Mouse (Mus musculus): ENCODE results near the gene B430306N03Rik. TPM values are rescaled to one million over a fixed set of nuclear protein-coding genes. Genes with fewer than 3 reads are reported as not detected.
"Not testable (repeated sequence)": the region's sequence is repeated elsewhere in the genome, so short reads cannot be mapped to it uniquely, and the experiment has no call there.

Gene B430306N03Rik
- total RNA-seq (2021), result under 1 TPM in 1 of 2 experiments, not detected in 1; 0.07 TPM

DNA sequence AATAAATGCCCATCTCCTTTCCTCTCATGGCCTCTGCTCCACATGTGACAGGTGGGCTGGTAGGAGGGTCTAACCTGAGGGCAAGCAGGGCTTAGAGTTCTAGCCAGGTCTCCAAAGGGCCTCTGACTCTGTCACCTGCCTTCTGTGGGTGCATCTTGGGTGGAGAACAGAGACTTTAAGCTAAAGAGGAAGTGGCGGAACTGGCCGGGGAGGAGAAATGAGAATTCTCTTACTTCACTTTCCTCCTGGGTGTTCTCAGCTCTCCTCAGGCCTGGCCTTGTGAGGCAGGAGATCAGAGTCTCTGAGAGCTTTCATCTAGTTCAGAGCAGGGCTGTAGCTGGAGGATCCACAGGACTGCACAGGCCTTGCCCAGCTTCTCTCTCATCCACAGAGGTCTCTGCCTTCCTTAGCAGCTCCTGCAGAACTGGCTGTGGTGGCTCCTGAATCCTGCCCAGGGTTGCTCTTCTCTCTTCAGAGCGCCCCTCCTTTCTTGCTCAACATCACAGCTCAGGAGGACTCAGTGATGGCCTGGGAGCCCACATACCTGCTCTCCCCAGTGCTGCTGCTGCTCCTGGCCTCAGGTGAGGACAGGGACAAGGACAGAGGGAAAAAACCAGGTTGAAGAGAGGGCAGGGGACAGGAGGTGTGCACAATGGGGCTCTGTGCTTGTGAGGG is at the start of gene B430306N03Rik:
B430306N03Rik (plus strand) TSS at position 237 of the 675 bp plus-strand sequence.
- intact Hi-C loops (cut with DNase I), result loop anchor here (10.0 kb wide), 1 partner anchor 171 kb away; the partner anchor contains the start of gene 9830107B12Rik

DNA sequence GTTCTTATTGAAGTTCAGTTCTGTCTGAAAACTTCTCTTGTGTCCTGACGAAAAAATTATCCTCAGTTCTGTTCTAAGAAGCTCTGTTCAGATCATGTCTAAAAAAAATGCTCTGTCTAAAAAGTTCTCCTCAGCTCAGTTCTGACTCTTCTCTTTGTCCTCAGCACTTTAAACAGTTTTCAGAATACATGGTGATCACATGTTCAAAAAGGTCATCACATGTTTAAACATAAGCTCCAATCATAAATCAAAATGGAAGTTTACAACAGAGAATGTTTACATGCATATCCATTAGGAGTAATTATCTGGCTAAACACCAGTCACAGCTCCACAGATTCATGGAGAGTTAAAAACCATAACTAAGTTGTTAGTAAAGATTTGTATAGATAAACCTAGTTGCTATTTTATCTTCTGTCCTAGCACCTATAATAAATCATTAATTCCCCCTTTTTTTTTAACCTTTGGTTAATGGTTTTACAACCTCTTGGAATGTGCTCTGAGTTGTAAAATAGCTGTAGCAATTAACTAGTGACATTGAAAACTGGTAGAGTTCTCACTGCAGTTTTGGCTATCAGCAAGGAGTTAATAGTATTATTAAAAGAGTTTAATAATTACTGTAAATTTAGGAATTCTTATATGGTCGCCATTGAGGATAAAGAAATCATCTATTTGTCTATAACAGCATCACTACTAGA is 49.2 kb upstream of the B430306N03Rik start:
- DNase-seq (ENCODE audit: low spot score in 2 of 2), result no peak
- intact Hi-C loops (cut with DNase I), result no loop called here

More for the DNA sequence above, at the start of gene B430306N03Rik:
- DNase-seq (ENCODE audit: low spot score in 2 of 2), result not testable (repeated sequence)

DNA sequence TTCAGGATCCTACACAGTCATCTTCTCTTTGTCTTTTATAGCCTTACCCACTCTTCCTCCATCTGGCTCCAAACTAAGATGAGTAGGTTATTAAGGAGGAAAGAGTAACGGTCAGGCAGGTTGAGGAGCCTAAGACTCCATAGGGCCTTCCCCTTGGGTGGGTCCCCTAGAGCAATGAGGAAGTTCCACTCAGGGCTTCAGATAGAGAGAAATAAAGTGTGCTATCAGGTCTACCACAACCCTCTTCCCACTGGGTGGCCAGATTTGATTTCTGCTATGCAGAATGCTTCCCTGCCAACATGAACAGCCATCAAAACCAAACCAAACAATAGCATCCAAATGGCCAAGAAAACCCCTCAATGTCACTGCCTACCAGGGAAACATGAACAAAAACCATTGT is 48.4 kb upstream of the B430306N03Rik start:
- intact Hi-C loops (cut with DNase I), result no loop called here
- no peak for DNase-seq (ENCODE audit: low spot score in 2 of 2)

- intact Hi-C loops (cut with DNase I), result no loop called here
- no peak for DNase-seq (ENCODE audit: low spot score in 2 of 2)
Observed at GRCm38 (mm10) chr17:48268276-48268675, 47.7 kb upstream of the B430306N03Rik start.

GRCm38 (mm10) chr17:48269833-48270232 is 46.1 kb upstream of the B430306N03Rik start:
- intact Hi-C loops (cut with DNase I), result no loop called here

DNA sequence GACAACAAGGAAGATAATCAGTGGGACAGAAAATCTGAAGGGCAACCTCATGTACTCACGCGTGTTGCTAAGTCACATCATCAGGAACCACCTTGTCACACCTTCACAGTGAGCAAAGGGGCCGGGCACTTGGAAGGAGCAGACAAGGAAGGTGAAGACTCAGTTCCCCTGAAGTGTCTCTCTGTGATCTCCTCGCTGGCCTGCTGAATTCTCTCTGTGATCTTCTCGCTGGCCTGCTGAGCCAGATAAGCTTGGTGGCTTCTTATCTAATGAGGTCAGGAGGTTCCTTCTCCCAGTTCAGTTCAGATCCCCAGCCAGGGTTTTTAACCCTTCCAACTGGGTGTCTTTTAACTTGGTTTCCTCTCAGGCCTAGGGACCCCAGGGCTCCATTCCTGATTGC is 43.8 kb upstream of the B430306N03Rik start:
- intact Hi-C loops (cut with DNase I), result no loop called here
- no peak for DNase-seq (ENCODE audit: low spot score in 2 of 2)

More at GRCm38 (mm10) chr17:48269833-48270232, 46.1 kb upstream of the B430306N03Rik start:
- no peak for DNase-seq (ENCODE audit: low spot score in 2 of 2)

DNA sequence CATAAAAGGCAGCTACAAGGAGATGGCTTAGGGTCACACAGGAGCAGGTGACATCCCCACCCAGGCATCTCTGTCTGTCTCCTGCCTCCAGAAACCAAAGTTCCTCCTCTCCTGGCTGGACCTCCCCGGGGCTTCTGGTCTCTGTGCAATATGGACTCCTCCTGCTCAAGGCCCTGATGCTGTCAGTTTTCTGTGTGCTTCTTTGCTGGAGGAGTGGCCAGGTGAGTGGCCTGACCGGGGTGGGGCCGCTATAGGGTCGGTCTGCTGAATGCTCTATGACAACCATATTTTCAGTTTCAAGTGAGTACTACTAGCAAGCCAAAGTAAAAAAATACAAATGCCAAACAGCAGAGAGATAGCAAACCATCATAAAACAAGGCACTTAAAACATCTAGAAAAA is 43.3 kb upstream of the B430306N03Rik start:
- no peak for DNase-seq (ENCODE audit: low spot score in 2 of 2)
- intact Hi-C loops (cut with DNase I), result no loop called here

- intact Hi-C loops (cut with DNase I), result no loop called here
- DNase-seq (ENCODE audit: low spot score in 2 of 2), result no peak
Observed at GRCm38 (mm10) chr17:48274098-48274497, 41.8 kb upstream of the B430306N03Rik start.

- intact Hi-C loops (cut with DNase I), result loop anchor here (1.0 to 5.0 kb wide), 2 partner anchors 61 to 132 kb away; partner anchors contain the start of gene Nfya
- peak; percentile 63 to 73 for DNase-seq (ENCODE audit: low spot score in 2 of 2)
Observed at GRCm38 (mm10) chr17:48274885-48275284, 41.1 kb upstream of the B430306N03Rik start.

- intact Hi-C loops (cut with DNase I), result loop anchor here (1.0 to 5.0 kb wide), 2 partner anchors 61 to 132 kb away; partner anchors contain the start of gene Nfya
Observed at GRCm38 (mm10) chr17:48275736-48276135, 40.2 kb upstream of the B430306N03Rik start.

GRCm38 (mm10) chr17:48278381-48278780 is 37.6 kb upstream of the B430306N03Rik start:
- no peak for DNase-seq (ENCODE audit: low spot score in 2 of 2)
- intact Hi-C loops (cut with DNase I), result loop anchor here (5.0 kb wide), 1 partner anchor 129 kb away; the partner anchor contains the start of gene Nfya

More at GRCm38 (mm10) chr17:48275736-48276135, 40.2 kb upstream of the B430306N03Rik start:
- DNase-seq (ENCODE audit: low spot score in 2 of 2), result no peak

DNA sequence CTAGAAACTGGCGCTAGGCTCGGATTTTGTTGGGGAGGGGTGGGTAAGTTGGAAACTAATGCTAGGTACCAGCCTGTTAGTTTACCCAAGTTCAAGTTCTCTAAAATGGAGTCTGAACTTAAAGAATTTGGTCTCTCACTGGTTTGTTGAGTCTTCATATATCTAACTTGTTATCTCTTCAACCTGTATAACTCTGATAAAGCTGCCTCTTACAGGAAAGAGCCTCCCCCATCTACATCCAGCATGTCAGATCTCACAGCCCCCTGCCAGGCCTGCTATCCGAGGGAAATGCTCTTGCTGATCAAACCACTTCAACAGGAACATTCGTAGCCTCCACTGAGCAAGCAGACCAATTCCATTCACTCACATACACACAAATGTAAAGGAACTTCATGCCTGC is 36.9 kb upstream of the B430306N03Rik start:
- intact Hi-C loops (cut with DNase I), result loop anchor here (5.0 kb wide), 1 partner anchor 128 kb away; the partner anchor contains the start of gene Nfya
- no peak for DNase-seq (ENCODE audit: low spot score in 2 of 2)

DNA sequence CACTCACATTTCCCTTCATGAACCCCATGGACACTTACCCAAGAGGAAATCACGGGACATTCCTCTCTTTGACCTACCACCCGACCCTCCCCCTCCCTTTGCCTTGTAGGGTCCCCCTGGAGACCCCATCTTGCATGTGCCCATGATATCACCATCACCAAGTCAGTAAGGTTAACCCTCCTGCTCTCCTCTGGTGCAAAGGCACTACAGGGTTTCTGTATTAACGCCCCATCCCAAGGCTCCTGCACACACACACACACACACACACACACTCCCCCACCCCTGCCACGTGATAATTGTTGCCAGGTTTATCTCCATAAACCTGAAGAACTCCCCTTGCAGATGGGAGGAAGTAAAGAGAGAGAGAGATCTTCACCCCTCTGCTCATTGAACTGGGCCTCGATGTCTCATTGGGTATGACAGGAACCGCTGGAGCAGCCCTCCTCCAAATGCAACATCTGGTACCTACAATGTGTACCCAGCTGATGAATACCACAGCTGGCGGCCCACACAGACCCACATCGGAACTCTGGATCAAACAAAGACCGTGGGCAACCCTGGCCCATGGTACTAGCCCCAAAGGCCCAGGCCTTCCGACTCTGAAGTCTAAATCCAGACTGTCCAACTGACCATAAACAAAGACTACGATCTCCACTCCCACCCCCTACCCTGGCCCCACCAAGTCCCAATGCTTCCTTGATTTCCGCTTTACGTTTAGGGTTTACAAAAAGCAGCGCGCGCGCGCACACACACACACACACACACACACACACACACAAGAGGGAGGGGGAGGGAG is 34.8 kb upstream of the B430306N03Rik start:
- DNase-seq (ENCODE audit: low spot score in 2 of 2), result no peak
- intact Hi-C loops (cut with DNase I), result no loop called here

DNA sequence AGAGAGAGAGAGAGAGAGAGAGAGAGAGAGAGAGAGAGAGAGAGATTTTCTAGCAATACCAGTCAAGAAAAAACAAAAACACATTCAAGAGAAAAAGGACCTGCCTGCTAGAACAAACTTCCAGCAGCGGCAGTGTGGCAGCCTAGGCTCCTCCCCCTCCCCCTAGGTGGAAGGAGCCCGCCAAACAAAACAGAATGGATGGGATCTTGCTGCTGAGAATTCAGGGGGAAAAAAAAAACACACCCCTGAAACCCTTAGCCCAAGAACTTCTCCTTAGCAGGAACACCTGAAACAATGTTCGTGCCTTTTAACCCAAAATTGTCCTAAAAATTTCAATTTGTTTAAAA is 34.2 kb upstream of the B430306N03Rik start:
- intact Hi-C loops (cut with DNase I), result no loop called here
- no peak for DNase-seq (ENCODE audit: low spot score in 2 of 2)

DNA sequence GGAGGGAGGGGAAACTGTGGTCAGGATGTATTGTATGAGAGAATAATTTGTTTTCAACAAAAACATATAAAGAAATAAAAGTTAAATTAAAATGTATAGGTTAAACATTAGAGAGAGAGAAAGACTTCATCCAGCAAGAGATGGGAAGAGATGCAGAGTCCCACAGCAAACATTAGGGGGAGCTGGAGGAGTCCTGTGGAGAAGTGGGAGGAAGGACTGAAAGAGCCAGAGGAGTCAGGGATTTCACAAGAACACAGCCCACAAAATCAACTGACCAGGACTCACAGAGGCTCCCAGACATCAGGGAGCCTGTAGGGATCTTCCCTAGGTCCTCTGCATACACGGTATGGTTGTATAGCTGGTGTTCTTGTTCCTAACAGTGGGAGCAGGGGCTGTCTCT is 29.2 kb upstream of the B430306N03Rik start:
- no peak for DNase-seq (ENCODE audit: low spot score in 2 of 2)
- intact Hi-C loops (cut with DNase I), result no loop called here

- DNase-seq (ENCODE audit: low spot score in 2 of 2), result no peak
- intact Hi-C loops (cut with DNase I), result no loop called here
Observed at GRCm38 (mm10) chr17:48287276-48287675, 28.7 kb upstream of the B430306N03Rik start.

GRCm38 (mm10) chr17:48293500-48294194 is 22.3 kb upstream of the B430306N03Rik start:
- intact Hi-C loops (cut with DNase I), result no loop called here
- DNase-seq (ENCODE audit: low spot score in 2 of 2), result no peak

DNA sequence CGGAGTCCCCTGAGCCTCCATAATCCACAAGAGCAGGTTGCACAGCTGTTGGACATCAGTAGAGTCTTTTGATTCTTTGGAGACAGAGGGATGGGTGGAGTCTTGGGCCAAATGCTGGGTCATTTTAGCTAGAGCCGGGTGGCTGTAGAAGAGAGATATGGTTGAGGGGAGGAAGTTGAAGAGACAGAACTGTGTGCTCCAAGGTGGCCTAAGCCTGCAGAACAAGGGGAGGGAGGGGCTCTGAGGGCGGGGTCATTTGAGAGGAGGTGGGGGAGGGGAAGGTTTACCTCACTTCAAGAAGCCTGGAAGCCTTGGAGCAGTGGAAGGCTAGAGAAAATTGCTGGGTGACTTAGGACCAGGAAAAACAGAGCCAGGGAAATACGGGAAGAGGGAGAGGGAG is 16.7 kb upstream of the B430306N03Rik start, which contains the start of gene Treml2:
Treml2 (plus strand) TSS at position 296 of the 400 bp plus-strand sequence.
- no peak for DNase-seq (ENCODE audit: low spot score in 2 of 2)
- intact Hi-C loops (cut with DNase I), result no loop called here

DNA sequence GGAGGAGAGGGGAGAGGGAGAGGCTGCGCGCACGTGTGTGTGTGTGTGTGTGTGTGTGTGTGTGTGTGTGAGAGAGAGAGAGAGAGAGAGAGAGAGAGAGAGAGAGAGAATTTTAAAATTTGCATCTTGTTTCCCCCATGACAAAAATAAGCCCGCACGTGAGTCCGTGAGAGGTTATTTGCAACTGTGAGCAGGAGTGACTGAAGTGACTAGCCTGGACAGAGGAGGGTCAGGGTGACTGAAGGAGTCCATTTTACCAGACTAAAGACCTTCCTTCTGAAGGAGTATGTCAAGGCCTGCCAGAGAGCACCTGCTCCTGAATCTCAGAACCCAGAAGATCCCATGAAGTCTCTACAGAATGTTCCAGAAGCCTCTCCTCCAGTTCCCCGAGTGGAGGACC is 16.2 kb upstream of the B430306N03Rik start:
- intact Hi-C loops (cut with DNase I), result no loop called here

More for the DNA sequence above, 16.2 kb upstream of the B430306N03Rik start:
- DNase-seq (ENCODE audit: low spot score in 2 of 2), result no peak

Measured in left cerebral cortex, postnatal 36 days (tissue).